Mouse (Mus musculus) hindbrain, embryonic 16.5 days (tissue): ENCODE results near the gene Spop. TPM values are rescaled to one million over a fixed set of nuclear protein-coding genes. Genes with fewer than 3 reads are reported as not detected.

Experiments
- ATAC-seq: fragments of 200-750 bp; cut with Nextera tagmentation; 2 replicates; pipeline ENCODE4 v1.8.0; 2017; ENCODE audit warnings: moderate TSS enrichment, moderate library complexity
- H3K27ac ChIP-seq: fragments of 300-500 bp; sonication (generic); 2 replicates; pipeline ENCODE4 v1.5.1; 2014; ENCODE audit warnings: low read depth, mild to moderate bottlenecking, control low read depth, low read length, moderate library complexity
- H3K27me3 ChIP-seq: fragments of 300-500 bp; sonication (generic); replicated peaks from 2 replicates; pipeline ENCODE4 v1.6.1; 2014; ENCODE audit warnings: low read length; ENCODE audit not compliant: control insufficient read depth, insufficient read depth
- H3K36me3 ChIP-seq: fragments of 300-500 bp; sonication (generic); 2 replicates; pipeline ENCODE4 v1.6.1; 2014; ENCODE audit warnings: mild to moderate bottlenecking, low read length, moderate library complexity, mixed read lengths; ENCODE audit not compliant: control insufficient read depth, insufficient read depth
- H3K4me1 ChIP-seq: fragments of 300-500 bp; sonication (generic); 2 replicates; pipeline ENCODE4 v1.6.1; 2014; ENCODE audit warnings: low read depth, low read length; ENCODE audit not compliant: control insufficient read depth, insufficient read depth
- H3K4me2 ChIP-seq: fragments of 300-500 bp; sonication (generic); 2 replicates; pipeline ENCODE4 v1.6.1; 2014; ENCODE audit warnings: mild to moderate bottlenecking, low read length, control low read depth, moderate library complexity
- H3K4me3 ChIP-seq: fragments of 300-500 bp; sonication (generic); 2 replicates; pipeline ENCODE4 v1.5.1; 2014; ENCODE audit warnings: mild to moderate bottlenecking, low read length, control low read depth, moderate library complexity
- H3K9ac ChIP-seq: fragments of 300-500 bp; sonication (generic); 2 replicates; pipeline ENCODE4 v1.6.1; 2014; ENCODE audit warnings: low read depth, mild to moderate bottlenecking, control low read depth, low read length, moderate library complexity
- H3K9me3 ChIP-seq: fragments of 300-500 bp; sonication (generic); 2 replicates; pipeline ENCODE4 v1.6.1; 2014; ENCODE audit warnings: mild to moderate bottlenecking, low read length, moderate library complexity; ENCODE audit not compliant: control insufficient read depth
- WGBS: fragments of 180-500 bp; shearing (Covaris S2); extraction: QIAGEN DNeasy Blood & Tissue Kit; methylation state at CpG from one replicate; pipeline ENCODE4 v1.1.7; 2014; 5-methylcytosine and 5-hydroxymethylcytosine counted together
- polyA plus RNA-seq: library from polyadenylated mRNA; unstranded; fragments of >200 nt; fragmentation: Nextera tagmentation; extraction: Ambion mirVana; gene quantifications from 2 replicates; pipeline ENCODE4 v1.2.1, GENCODE M21; 2015

Gene Spop
- polyA plus RNA-seq, 1 experiment from 2014 or later: 250 TPM

DNA sequence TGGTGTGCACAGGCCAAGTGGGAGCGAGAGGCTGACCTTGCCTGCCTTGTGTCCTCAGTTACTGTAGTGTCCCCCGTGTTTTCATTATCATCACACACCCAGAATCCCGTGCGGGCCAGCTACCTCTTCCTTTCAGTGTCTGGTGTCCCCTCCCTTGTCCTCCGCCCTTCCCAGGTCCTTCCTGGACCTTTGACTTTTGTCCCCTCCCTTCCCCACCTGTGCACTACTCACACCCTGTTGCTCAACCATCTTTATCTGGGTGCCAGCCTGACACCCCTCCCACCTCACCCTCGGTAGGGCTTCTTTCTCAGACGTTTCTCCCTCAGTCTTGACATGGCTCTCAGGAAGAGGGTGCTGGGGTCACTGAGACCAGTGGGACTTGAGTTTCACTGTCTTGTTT, 26.5 kb upstream of the Spop start:
- peaks cover 25% of the 10 kb centered on the region for H3K36me3 ChIP-seq
- peaks cover 16% of the 10 kb centered on the region for H3K4me1 ChIP-seq
- no peak overlapping the region for H3K4me3 ChIP-seq
- no peak overlapping the region for H3K4me2 ChIP-seq
- no peaks in the 10 kb centered on the region for H3K9me3 ChIP-seq
- no peak overlapping the region for H3K27ac ChIP-seq
- no peak for ATAC-seq
- WGBS: 93% methylated on average over 7 of the region's 7 CpGs
- H3K9ac ChIP-seq: no peak overlapping the region
- no peaks in the 10 kb centered on the region for H3K27me3 ChIP-seq

DNA sequence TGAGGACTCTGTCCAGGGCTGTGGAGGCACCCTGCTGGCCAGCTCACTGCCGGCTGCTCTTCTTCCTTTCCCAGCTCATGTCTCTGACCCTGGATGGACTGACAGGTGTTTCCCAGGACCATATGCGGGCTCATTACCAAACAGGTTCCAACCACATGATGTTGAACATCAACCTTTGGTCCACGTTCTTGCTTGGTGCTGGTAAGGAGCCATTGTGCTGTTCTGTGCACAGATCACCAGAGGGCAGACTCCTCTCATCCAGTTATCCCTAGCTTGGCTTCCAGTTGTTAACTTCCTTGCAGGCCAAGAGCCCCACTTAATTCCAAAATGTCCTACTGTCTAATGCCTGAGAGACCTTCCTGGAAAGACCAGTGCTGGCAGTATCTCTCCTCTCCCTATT, 24.9 kb upstream of the Spop start:
- Histone ChIP-seq H3K36me3 (peaks cover 25% of the 10 kb centered on the region), H3K4me2 (no peak overlapping the region), H3K27me3 (no peaks in the 10 kb centered on the region), H3K4me1 (peaks cover 15% of the 10 kb centered on the region), H3K4me3 (no peak overlapping the region), H3K9me3 (no peaks in the 10 kb centered on the region), H3K9ac (no peak overlapping the region), H3K27ac (no peak overlapping the region)
- 77% methylated on average over 3 of the region's 3 CpGs for WGBS
- no peak for ATAC-seq

DNA sequence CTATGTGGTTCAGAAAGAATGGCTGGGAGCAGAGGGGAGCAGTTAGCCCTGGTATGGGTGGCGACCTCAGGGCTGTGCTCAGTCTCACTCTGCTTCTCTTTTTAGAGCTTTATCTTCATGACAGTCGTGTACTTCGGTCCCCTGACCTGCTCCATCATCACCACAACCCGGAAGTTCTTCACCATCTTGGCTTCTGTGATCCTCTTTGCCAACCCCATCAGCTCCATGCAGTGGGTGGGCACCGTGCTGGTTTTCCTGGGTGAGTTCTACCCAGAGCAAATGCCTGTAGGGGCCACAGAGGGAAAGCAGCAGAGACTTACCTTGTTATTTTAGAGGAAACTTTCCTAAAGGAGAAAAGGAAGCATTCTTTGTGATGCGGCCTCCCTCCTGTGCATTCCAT, 23.5 kb upstream of the Spop start:
- peaks cover 25% of the 10 kb centered on the region for H3K36me3 ChIP-seq
- ATAC-seq: no peak
- H3K27me3 ChIP-seq: no peaks in the 10 kb centered on the region
- no peaks in the 10 kb centered on the region for H3K9me3 ChIP-seq
- H3K9ac ChIP-seq: no peak overlapping the region
- no peak overlapping the region for H3K27ac ChIP-seq
- no peak overlapping the region for H3K4me2 ChIP-seq
- H3K4me3 ChIP-seq: no peak overlapping the region
- peaks cover 12% of the 10 kb centered on the region for H3K4me1 ChIP-seq
- 98% methylated on average over 6 of the region's 6 CpGs for WGBS

DNA sequence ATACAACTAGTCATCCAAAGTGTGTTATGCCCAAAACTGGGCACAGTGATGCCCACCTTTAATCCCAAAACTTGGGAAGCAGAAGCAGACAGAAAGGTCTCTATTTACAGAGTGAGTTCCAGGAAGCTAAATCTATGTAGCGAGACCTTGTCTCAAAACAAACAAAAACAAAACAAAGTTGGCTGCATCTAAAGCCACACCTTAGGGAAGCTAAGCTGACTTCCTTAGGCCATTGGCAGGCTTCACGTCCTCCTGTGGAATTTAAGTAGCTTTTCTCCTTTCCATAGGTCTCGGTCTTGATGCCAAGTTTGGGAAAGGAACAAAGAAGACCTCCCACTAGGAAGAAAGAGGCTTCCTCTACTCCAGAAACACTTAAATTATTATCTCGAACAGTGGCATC, 22.7 kb upstream of the Spop start:
- WGBS: 68% methylated on average over 4 of the region's 4 CpGs
- Histone ChIP-seq H3K4me3 (no peak overlapping the region), H3K27ac (no peak overlapping the region), H3K36me3 (peaks cover 25% of the 10 kb centered on the region), H3K9me3 (no peaks in the 10 kb centered on the region), H3K27me3 (no peaks in the 10 kb centered on the region), H3K4me2 (no peak overlapping the region), H3K4me1 (peaks cover 4% of the 10 kb centered on the region), H3K9ac (no peak overlapping the region)
- no peak for ATAC-seq

DNA sequence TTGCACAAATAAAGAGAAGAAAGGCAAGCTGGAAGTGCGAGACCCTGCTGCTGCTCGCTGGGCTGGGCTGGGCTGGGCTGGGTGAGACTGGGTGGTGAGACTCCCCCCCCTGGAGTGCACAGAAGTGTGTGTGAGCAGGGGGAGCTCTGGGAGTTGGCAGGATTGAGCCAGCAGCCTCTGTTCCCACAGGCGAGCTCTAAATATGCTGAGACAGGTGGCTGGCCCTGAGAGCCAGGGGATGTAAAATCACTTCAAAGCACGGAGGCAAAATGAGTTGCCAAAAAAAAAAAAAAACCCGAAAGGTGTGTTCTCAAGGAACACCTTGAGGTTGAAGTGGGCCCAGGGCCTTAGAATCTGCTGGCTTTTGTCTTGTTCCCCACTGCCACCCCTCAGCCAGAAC, 22.1 kb upstream of the Spop start:
- Histone ChIP-seq H3K4me3 (no peak overlapping the region), H3K4me1 (peaks cover 4% of the 10 kb centered on the region), H3K27ac (peak overlapping the region; percentile 2; the same call in 1 of the 2 replicates), H3K36me3 (peaks cover 25% of the 10 kb centered on the region), H3K27me3 (no peaks in the 10 kb centered on the region), H3K9ac (no peak overlapping the region), H3K4me2 (no peak overlapping the region), H3K9me3 (no peaks in the 10 kb centered on the region)
- WGBS: 54% methylated on average over 5 of the region's 5 CpGs
- ATAC-seq: 0 out of 2 replicates have a peak, but pooled peaks have one; percentile 25

DNA sequence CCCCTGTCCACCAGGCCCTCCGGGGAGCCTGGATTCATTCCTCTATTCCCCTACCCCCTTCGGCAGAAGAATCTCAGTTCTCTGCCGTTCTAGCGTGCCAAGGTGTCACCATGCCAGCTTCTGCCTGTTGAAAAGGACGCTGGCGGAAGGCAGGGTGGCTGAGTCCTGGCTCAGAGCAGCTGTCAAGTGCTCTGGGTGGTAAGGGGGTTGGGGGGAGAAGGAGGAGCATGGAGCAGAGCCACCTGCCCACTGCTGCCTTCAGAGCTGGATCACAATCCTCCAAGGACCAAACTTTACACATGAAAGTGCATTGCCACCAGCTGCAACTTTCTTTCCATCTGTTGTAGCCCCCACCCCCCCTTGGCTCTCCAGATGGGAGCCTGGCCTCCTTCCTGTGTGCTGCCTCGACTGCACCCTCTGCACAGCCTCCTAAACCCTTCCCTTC, 21.6 kb upstream of the Spop start:
- WGBS: 46% methylated on average over 7 of the region's 7 CpGs
- Histone ChIP-seq H3K4me3 (no peak overlapping the region), H3K9ac (no peak overlapping the region), H3K27ac (peak overlapping the region; percentile 2; the same call in 1 of the 2 replicates), H3K9me3 (no peaks in the 10 kb centered on the region), H3K4me1 (peaks cover 4% of the 10 kb centered on the region), H3K4me2 (no peak overlapping the region), H3K36me3 (peaks cover 21% of the 10 kb centered on the region), H3K27me3 (no peaks in the 10 kb centered on the region)
- peak; percentile 90 for ATAC-seq

DNA sequence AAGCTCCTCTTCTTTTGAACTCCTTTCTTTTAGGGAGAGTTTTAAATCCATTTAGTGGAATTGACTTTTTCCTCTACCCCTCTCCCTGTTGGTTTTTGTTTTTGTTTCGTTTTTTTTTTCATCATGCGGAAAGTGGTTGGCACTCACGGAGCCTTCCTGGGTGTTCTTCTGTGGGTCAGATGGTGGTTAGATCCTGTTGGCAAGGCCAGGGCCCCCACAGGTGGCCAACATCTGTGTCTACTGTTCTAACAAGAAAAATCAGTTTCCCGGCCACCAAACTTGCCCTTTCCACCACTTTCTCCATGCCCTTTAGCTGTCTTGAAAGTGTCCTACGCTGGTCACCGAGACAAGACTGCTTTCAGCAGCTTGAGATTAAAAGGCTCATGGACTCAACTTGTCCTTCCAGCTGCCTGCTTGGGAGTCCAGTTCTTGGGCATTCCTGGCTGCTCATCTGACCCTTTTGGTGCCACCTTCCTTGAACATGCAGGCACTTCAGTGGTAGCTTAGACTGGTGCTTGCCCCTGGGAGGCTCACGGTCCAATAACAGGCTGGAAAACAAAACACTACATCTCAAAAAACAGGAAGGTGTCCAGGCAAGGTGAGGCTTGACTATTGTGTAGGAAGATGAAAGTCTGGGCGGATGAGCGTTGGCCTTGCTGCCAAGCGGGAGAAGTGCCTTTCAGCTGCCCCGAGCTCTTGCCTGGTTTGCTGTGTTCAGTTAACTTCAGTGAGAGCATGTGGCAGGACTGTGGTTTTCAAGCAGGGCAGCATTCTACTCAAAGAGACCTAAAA, 21.0 kb upstream of the Spop start:
- no peak for ATAC-seq
- 68% methylated on average over 11 of the region's 11 CpGs for WGBS

DNA sequence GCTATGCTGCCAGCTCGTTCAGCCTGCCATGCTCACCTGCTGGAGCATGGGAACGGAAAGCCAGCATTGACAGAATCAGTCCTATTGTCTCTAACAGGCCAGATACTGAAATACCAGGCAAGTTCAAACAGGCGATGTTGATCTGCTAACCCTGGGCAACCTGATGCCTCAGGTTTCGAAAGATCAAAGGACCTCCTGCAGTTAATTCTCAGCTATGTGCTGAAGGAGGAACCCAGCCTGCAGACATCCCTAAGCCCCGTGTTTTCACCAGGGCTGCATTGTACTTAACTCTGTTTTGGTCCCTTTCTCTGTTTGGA, 20.4 kb upstream of the Spop start:
- H3K4me2 ChIP-seq: no peak overlapping the region
- peaks cover 4% of the 10 kb centered on the region for H3K4me1 ChIP-seq
- 41% methylated on average over 5 of the region's 5 CpGs for WGBS
- ATAC-seq: no peak
- H3K27me3 ChIP-seq: no peaks in the 10 kb centered on the region
- no peak overlapping the region for H3K4me3 ChIP-seq
- H3K27ac ChIP-seq: no peak overlapping the region
- H3K9me3 ChIP-seq: no peaks in the 10 kb centered on the region
- peaks cover 14% of the 10 kb centered on the region for H3K36me3 ChIP-seq
- no peak overlapping the region for H3K9ac ChIP-seq

More for the DNA sequence above, 21.0 kb upstream of the Spop start:
- Histone ChIP-seq H3K4me1 (peaks cover 4% of the 10 kb centered on the region), H3K9me3 (no peaks in the 10 kb centered on the region), H3K4me3 (no peak overlapping the region), H3K9ac (no peak overlapping the region), H3K36me3 (peaks cover 14% of the 10 kb centered on the region), H3K27ac (no peak overlapping the region; the same call in 1 of the 2 replicates), H3K27me3 (no peaks in the 10 kb centered on the region), H3K4me2 (no peak overlapping the region)

DNA sequence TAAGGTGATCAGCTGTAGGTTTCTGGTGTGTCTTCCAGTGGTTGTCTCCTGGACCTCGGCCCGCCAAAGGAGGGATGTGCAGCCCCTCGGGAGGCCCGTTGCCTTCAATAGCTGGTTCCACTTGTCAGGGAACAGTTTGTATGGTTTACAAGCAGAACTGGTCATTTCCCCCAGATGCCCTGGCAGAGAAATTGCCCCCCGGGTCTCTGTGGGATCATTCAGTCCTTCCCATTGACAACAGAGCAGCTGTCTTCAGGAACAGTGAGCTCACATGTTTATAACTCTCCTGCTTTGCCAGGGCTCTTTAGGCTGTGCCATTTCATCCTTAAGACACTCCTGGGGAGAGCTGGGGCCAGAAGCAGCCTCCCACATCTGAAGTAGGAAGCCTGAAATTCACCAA, 19.8 kb upstream of the Spop start:
- peaks cover 14% of the 10 kb centered on the region for H3K36me3 ChIP-seq
- 49% methylated on average over 5 of the region's 5 CpGs for WGBS
- peaks cover 4% of the 10 kb centered on the region for H3K4me1 ChIP-seq
- H3K4me3 ChIP-seq: no peak overlapping the region
- no peaks in the 10 kb centered on the region for H3K9me3 ChIP-seq
- no peak overlapping the region for H3K4me2 ChIP-seq
- no peaks in the 10 kb centered on the region for H3K27me3 ChIP-seq
- ATAC-seq: no peak
- no peak overlapping the region for H3K9ac ChIP-seq
- no peak overlapping the region for H3K27ac ChIP-seq
